Mouse (Mus musculus) lung, postnatal 0 days (tissue): ENCODE data around the gene Clybl. TPM values are rescaled to one million over a fixed set of nuclear protein-coding genes. Genes with fewer than 3 reads are reported as not detected.

ENCODE experiments used
- ATAC-seq: fragments of 200-750 bp; cut with Nextera tagmentation; 2 replicates; pipeline ENCODE4 v1.8.0; 2017; ENCODE audit warnings: moderate library complexity
- DNase-seq: peaks from one replicate; pipeline ENCODE4 v3.0.0-alpha.2; 2016; ENCODE audit warnings: low spot score
- H3K27ac ChIP-seq: fragments of 300-500 bp; sonication (generic); 2 replicates; pipeline ENCODE4 v1.5.1; 2014; ENCODE audit warnings: antibody characterized with exemption, mild to moderate bottlenecking, low read length, mixed read lengths
- H3K27me3 ChIP-seq: fragments of 300-500 bp; sonication (generic); replicated peaks from 2 replicates; pipeline ENCODE4 v1.6.1; 2014; ENCODE audit warnings: low read length, mixed read lengths; ENCODE audit not compliant: insufficient read depth
- H3K36me3 ChIP-seq: fragments of 300-500 bp; sonication (generic); 2 replicates; pipeline ENCODE4 v1.6.1; 2014; ENCODE audit warnings: low read length, mixed read lengths; ENCODE audit not compliant: insufficient read depth
- H3K4me1 ChIP-seq: fragments of 300-500 bp; sonication (generic); 2 replicates; pipeline ENCODE4 v1.6.1; 2014; ENCODE audit warnings: antibody characterized with exemption, low read depth, low read length, mixed read lengths; ENCODE audit not compliant: insufficient read depth
- H3K4me2 ChIP-seq: fragments of 300-500 bp; sonication (generic); replicated peaks from 2 replicates; pipeline ENCODE4 v1.6.1; 2014; ENCODE audit warnings: low read depth, mild to moderate bottlenecking, low read length, moderate library complexity, mixed read lengths
- H3K4me3 ChIP-seq: fragments of 300-500 bp; sonication (generic); 2 replicates; pipeline ENCODE4 v1.5.1; 2014; ENCODE audit warnings: low read depth, low read length
- H3K9ac ChIP-seq: fragments of 300-500 bp; sonication (generic); replicated peaks from 2 replicates; pipeline ENCODE4 v1.6.1; 2014; ENCODE audit warnings: low read depth, mild to moderate bottlenecking
- H3K9me3 ChIP-seq: fragments of 300-500 bp; sonication (generic); 2 replicates; pipeline ENCODE4 v1.6.1; 2016; ENCODE audit warnings: low read length, mixed read lengths
- CTCF ChIP-seq: IDR thresholded peaks from 2 replicates; pipeline ENCODE4 v1.5.1; 2016; ENCODE audit warnings: antibody characterized with exemption, mild to moderate bottlenecking
- EP300 ChIP-seq: IDR thresholded peaks from 2 replicates; pipeline ENCODE4 v1.6.1; 2016; ENCODE audit warnings: antibody characterized with exemption, mild to moderate bottlenecking, control low read depth
- WGBS: fragments of 180-500 bp; shearing (Covaris S2); extraction: QIAGEN DNeasy Blood & Tissue Kit; methylation state at CpG from one replicate; pipeline ENCODE4 v1.1.7; 2014; 5-methylcytosine and 5-hydroxymethylcytosine counted together
- polyA plus RNA-seq: library from polyadenylated mRNA; unstranded; fragments of >200 nt; fragmentation: Nextera tagmentation; extraction: Ambion mirVana; gene quantifications from 2 replicates; pipeline ENCODE4 v1.2.1, GENCODE M21; 2015

Gene Clybl
- polyA plus RNA-seq, 1 experiment from 2014 or later: 9.2 TPM

GRCm38 (mm10) chr14:122230621-122231025, 49.1 kb downstream of the Clybl start:
- Histone ChIP-seq H3K36me3 (no peaks in the 10 kb centered on the region), H3K4me2 (no peak overlapping the region), H3K9me3 (no peaks in the 10 kb centered on the region), H3K27me3 (peaks cover 4% of the 10 kb centered on the region), H3K4me3 (no peak overlapping the region), H3K4me1 (no peaks in the 10 kb centered on the region), H3K9ac (no peak overlapping the region), H3K27ac (no peak overlapping the region)
- DNase-seq: no peak
- no peak for TF ChIP-seq CTCF
- no peak for TF ChIP-seq EP300
- no peak for ATAC-seq
- whole genome bisulfite sequencing: 52% methylated on average over 14 of the region's 14 CpGs

GRCm38 (mm10) chr14:122231073-122231472, 49.6 kb downstream of the Clybl start:
- Histone ChIP-seq H3K4me2 (no peak overlapping the region), H3K36me3 (no peaks in the 10 kb centered on the region), H3K9ac (no peak overlapping the region), H3K27ac (no peak overlapping the region), H3K27me3 (peaks cover 4% of the 10 kb centered on the region), H3K4me3 (no peak overlapping the region), H3K9me3 (no peaks in the 10 kb centered on the region), H3K4me1 (no peaks in the 10 kb centered on the region)
- no peak for ATAC-seq
- 80% methylated on average over 10 of the region's 10 CpGs for WGBS
- TF ChIP-seq EP300 (no peak), CTCF (no peak)
- DNase-seq: no peak

- H3K36me3 ChIP-seq: no peaks in the 10 kb centered on the region
- 72% methylated on average over 19 of the region's 19 CpGs for WGBS
Measured at GRCm38 (mm10) chr14:122233212-122233714, 51.8 kb downstream of the Clybl start.

GRCm38 (mm10) chr14:122243874-122244273, 62.4 kb downstream of the Clybl start:
- H3K4me3 ChIP-seq: no peak overlapping the region
- 80% methylated on average over 1 of the region's 1 CpGs for WGBS
- H3K36me3 ChIP-seq: no peaks in the 10 kb centered on the region
- H3K9ac ChIP-seq: no peak overlapping the region
- no peak overlapping the region for H3K4me2 ChIP-seq
- ATAC-seq (no peak), DNase-seq (no peak)
- H3K27ac ChIP-seq: no peak overlapping the region
- H3K27me3 ChIP-seq: no peaks in the 10 kb centered on the region
- TF ChIP-seq CTCF (no peak), EP300 (no peak)
- H3K9me3 ChIP-seq: no peaks in the 10 kb centered on the region
- no peaks in the 10 kb centered on the region for H3K4me1 ChIP-seq

More at GRCm38 (mm10) chr14:122233212-122233714, 51.8 kb downstream of the Clybl start:
- Histone ChIP-seq H3K27me3 (peaks cover 4% of the 10 kb centered on the region), H3K4me1 (no peaks in the 10 kb centered on the region), H3K4me3 (no peak overlapping the region), H3K4me2 (no peak overlapping the region), H3K9ac (no peak overlapping the region), H3K9me3 (no peaks in the 10 kb centered on the region), H3K27ac (no peak overlapping the region)
- TF ChIP-seq EP300 (no peak), CTCF (no peak)
- ATAC-seq: no peak
- no peak for DNase-seq

GRCm38 (mm10) chr14:122246919-122247859, 65.7 kb downstream of the Clybl start:
- 73% methylated on average over 18 of the region's 18 CpGs for WGBS
- Histone ChIP-seq H3K4me2 (no peak overlapping the region), H3K4me1 (no peaks in the 10 kb centered on the region), H3K9ac (no peak overlapping the region), H3K36me3 (no peaks in the 10 kb centered on the region), H3K27me3 (no peaks in the 10 kb centered on the region), H3K4me3 (no peak overlapping the region), H3K9me3 (no peaks in the 10 kb centered on the region), H3K27ac (no peak overlapping the region)
- ATAC-seq (no peak), DNase-seq (no peak)
- no peak for TF ChIP-seq EP300
- TF ChIP-seq CTCF: no peak

GRCm38 (mm10) chr14:122249123-122249522, 67.6 kb downstream of the Clybl start:
- no peak for ATAC-seq
- Histone ChIP-seq H3K4me2 (no peak overlapping the region), H3K4me3 (no peak overlapping the region), H3K27me3 (0 out of 2 replicates have a peak, but pooled peaks cover 3% of the 10 kb centered on the region), H3K4me1 (no peaks in the 10 kb centered on the region), H3K9me3 (no peaks in the 10 kb centered on the region), H3K9ac (no peak overlapping the region), H3K36me3 (no peaks in the 10 kb centered on the region), H3K27ac (no peak overlapping the region)
- TF ChIP-seq CTCF (peak; percentile 36), EP300 (no peak)
- DNase-seq: no peak
- 85% methylated on average over 3 of the region's 3 CpGs for WGBS
